Mouse (Mus musculus) hematopoietic multipotent progenitor cell, adult 10-12 weeks (in vitro differentiated cells): ENCODE data around the gene Olfr1199. TPM values are rescaled to one million over a fixed set of nuclear protein-coding genes. Genes with fewer than 3 reads are reported as not detected.

Experiments used
- polyA plus RNA-seq: library from polyadenylated mRNA; stranded (reverse); fragments of >175 nt; gene quantifications from 2 replicates; pipeline ENCODE4 v1.2.3, GENCODE M21; 2012; ENCODE audit warnings: low replicate concordance

Olfr1199 gene
- polyA plus RNA-seq = not detected in 2 replicates

GRCm38 (mm10) chr2:88760369-88760768 is at the start of gene Olfr1199:
Gene Olfr1199, minus strand, starts transcription at chr2:88760469.

GRCm38 (mm10) chr2:88792736-88793135 is 32.5 kb upstream of the Olfr1199 start, which contains the start of gene Olfr1201:
Gene Olfr1201, plus strand, starts transcription at chr2:88793036.

GRCm38 (mm10) chr2:88770388-88770787 is 10.1 kb upstream of the Olfr1199 start, which contains the start of gene Olfr1200:
Gene Olfr1200, minus strand, starts transcription at chr2:88770488.

GRCm38 (mm10) chr2:88751270-88751669 is 9.0 kb downstream of the Olfr1199 start, which contains the start of gene Olfr1198:
Gene Olfr1198, minus strand, starts transcription at chr2:88751370.

GRCm38 (mm10) chr2:88732266-88732665 is 28.0 kb downstream of the Olfr1199 start, which contains the start of gene Olfr1197:
Gene Olfr1197, minus strand, starts transcription at chr2:88732366.

GRCm38 (mm10) chr2:88704497-88704896 is 55.8 kb downstream of the Olfr1199 start, which contains the start of gene Olfr1196:
Gene Olfr1196, minus strand, starts transcription at chr2:88704597.

Other genes starting within 250 kb of the Olfr1199 start
- gene Olfr1186, start 241.9 kb downstream of the Olfr1199 start, polyA plus RNA-seq = not detected in 2 replicates
- gene Olfr1188, start 203.5 kb downstream of the Olfr1199 start, polyA plus RNA-seq = not detected in 2 replicates
- gene Olfr1189, start 174.0 kb downstream of the Olfr1199 start, polyA plus RNA-seq = not detected in 2 replicates
- not detected in 2 replicates for gene Olfr1191-ps1, start 119.9 kb downstream of the Olfr1199 start, polyA plus RNA-seq
- not detected in 2 replicates for gene Olfr1192-ps1, start 112.0 kb downstream of the Olfr1199 start, polyA plus RNA-seq
- gene Olfr1193, start 84.8 kb downstream of the Olfr1199 start, polyA plus RNA-seq = not detected in 2 replicates
- gene Olfr1195, start 71.3 kb downstream of the Olfr1199 start, polyA plus RNA-seq = not detected in 2 replicates
- not detected in 2 replicates for gene Olfr1196, start 55.9 kb downstream of the Olfr1199 start, polyA plus RNA-seq
- not detected in 2 replicates for gene Olfr1197, start 28.1 kb downstream of the Olfr1199 start, polyA plus RNA-seq
- not detected in 2 replicates for gene Olfr1198, start 9.1 kb downstream of the Olfr1199 start, polyA plus RNA-seq
- not detected in 2 replicates for gene Olfr1200, start 10.0 kb upstream of the Olfr1199 start, polyA plus RNA-seq
- not detected in 2 replicates for gene Olfr1201, start 32.6 kb upstream of the Olfr1199 start, polyA plus RNA-seq
- gene Olfr1202, start 54.0 kb upstream of the Olfr1199 start, polyA plus RNA-seq = not detected in 2 replicates
- gene Olfr1205, start 69.3 kb upstream of the Olfr1199 start, polyA plus RNA-seq = not detected in 2 replicates
- gene Olfr1204, start 88.8 kb upstream of the Olfr1199 start, polyA plus RNA-seq = not detected in 2 replicates
- gene Olfr1206, start 102.8 kb upstream of the Olfr1199 start, polyA plus RNA-seq = not detected in 2 replicates
- gene Olfr1208, start 141.8 kb upstream of the Olfr1199 start, polyA plus RNA-seq = not detected in 2 replicates
- gene Olfr1209, start 154.7 kb upstream of the Olfr1199 start, polyA plus RNA-seq = not detected in 2 replicates
- 0.03 TPM in 1 of 2 replicates, not detected in the other for gene Olfr1211, start 177.6 kb upstream of the Olfr1199 start, polyA plus RNA-seq
- not detected in 2 replicates for gene Olfr1212, start 193.5 kb upstream of the Olfr1199 start, polyA plus RNA-seq
- not detected in 2 replicates for gene Gm13762, start 219.8 kb upstream of the Olfr1199 start, polyA plus RNA-seq
- gene Olfr1214, start 232.2 kb upstream of the Olfr1199 start, polyA plus RNA-seq = not detected in 2 replicates
- not detected in 2 replicates for gene Olfr1215, start 246.5 kb upstream of the Olfr1199 start, polyA plus RNA-seq